Mouse (Mus musculus) stomach, postnatal 0 days (tissue): Measurements from ENCODE around the gene Cep97.

Experiments used
- CTCF ChIP-seq: IDR thresholded peaks from 2 replicates; pipeline ENCODE4 v1.5.1; 2016; ENCODE audit warnings: antibody characterized with exemption, low read depth, mild to moderate bottlenecking, moderate library complexity
- EP300 ChIP-seq: optimal IDR thresholded peaks from 2 replicates; pipeline ENCODE3; 2016; ENCODE audit warnings: antibody characterized with exemption

GRCm38 (mm10) chr16:55858465-55858864 lies 76.2 kb downstream of the Cep97 start:
- TF ChIP-seq CTCF (peak; percentile 79), EP300 (no peak)
